Mouse (Mus musculus) CH12.LX (cell line): ENCODE data around the gene Wdcp. TPM values are rescaled to one million over a fixed set of nuclear protein-coding genes. Genes with fewer than 3 reads are reported as not detected.

Experiments
- DNase-seq: peaks from one replicate; pipeline ENCODE4 v3.0.0-alpha.2; 2013; ENCODE audit errors: extremely low read depth
- H3K27ac ChIP-seq: 2 replicates; pipeline ENCODE4 v1.5.1; 2012; ENCODE audit warnings: low read depth, mild to moderate bottlenecking, control low read depth, moderate library complexity; ENCODE audit not compliant: insufficient read depth
- H3K27me3 ChIP-seq: replicated peaks from 2 replicates; pipeline ENCODE3; 2012; ENCODE audit warnings: inconsistent platforms
- H3K36me3 ChIP-seq, 2 experiments: replicated peaks in 1 of 2; 2 replicates each; pipeline versions ENCODE3 to v1.6.1; 2012; ENCODE audit warnings: inconsistent platforms in 1 of 2, low read length in 1 of 2, mild to moderate bottlenecking in 1 of 2, mixed read lengths in 1 of 2, moderate library complexity in 1 of 2; ENCODE audit not compliant: control insufficient read depth in 1 of 2, insufficient read depth in 1 of 2
- H3K4me1 ChIP-seq, 2 experiments: 2 replicates each; pipeline ENCODE4 v1.6.1; 2012; ENCODE audit warnings: inconsistent platforms in 1 of 2, moderate library complexity in 1 of 2; ENCODE audit not compliant: insufficient read depth in 2 of 2, control insufficient read depth in 1 of 2
- H3K4me2 ChIP-seq: 2 replicates; pipeline ENCODE4 v1.6.1; 2012; ENCODE audit warnings: low read depth, mild to moderate bottlenecking, control low read depth; ENCODE audit not compliant: poor library complexity, insufficient read depth, severe bottlenecking
- H3K4me3 ChIP-seq, 3 experiments: fragments of 150-350 bp in 1 of 3; sonication (generic) in 1 of 3; replicated peaks in 1 of 3; 2 replicates each; pipeline versions ENCODE3 to v1.5.1; 2011 to 2012; ENCODE audit warnings: low read depth in 2 of 3, low read length in 2 of 3, mild to moderate bottlenecking in 2 of 3, moderate library complexity in 2 of 3, control low read depth in 1 of 3, improper control_type of control experiment in 1 of 3, inconsistent platforms in 1 of 3, mixed read lengths in 1 of 3; ENCODE audit not compliant: poor library complexity in 1 of 3
- H3K79me2 ChIP-seq: replicated peaks from 2 replicates; pipeline ENCODE4 v1.6.1; 2012; ENCODE audit warnings: mild to moderate bottlenecking, moderate library complexity; ENCODE audit not compliant: control insufficient read depth, poor library complexity, insufficient read depth, severe bottlenecking; ENCODE audit errors: extremely low read depth
- H3K9ac ChIP-seq: 2 replicates; pipeline ENCODE4 v1.6.1; 2012; ENCODE audit warnings: low read depth, mild to moderate bottlenecking, control low read depth, moderate library complexity; ENCODE audit not compliant: insufficient read depth
- H3K9me3 ChIP-seq: replicated peaks from 2 replicates; pipeline ENCODE3; 2012; ENCODE audit warnings: low read length, inconsistent platforms, mixed read lengths
- CHD2 ChIP-seq: IDR thresholded peaks from 2 replicates; pipeline ENCODE4 v1.6.1; 2011; ENCODE audit warnings: low read length, improper control_type of control experiment
- PAX5 ChIP-seq: IDR thresholded peaks from 2 replicates; pipeline ENCODE4 v1.6.1; 2012; ENCODE audit warnings: low read length, inconsistent platforms, mixed read lengths
- POLR2A ChIP-seq: IDR thresholded peaks from 2 replicates; pipeline ENCODE4 v1.6.1; 2011; ENCODE audit warnings: low read depth, mild to moderate bottlenecking, improper control_type of control experiment, low read length
- USF1 ChIP-seq: IDR thresholded peaks from 2 replicates; pipeline ENCODE4 v1.6.1; 2014; ENCODE audit warnings: low read depth, mild to moderate bottlenecking, inconsistent platforms, low read length, improper control_type of control experiment
- ZKSCAN1 ChIP-seq: IDR thresholded peaks from 2 replicates; pipeline ENCODE4 v1.6.1; 2012; ENCODE audit warnings: low read depth, inconsistent platforms, low read length, improper control_type of control experiment, borderline replicate concordance
- dilution Hi-C: fragments of 300-500 bp; cut with MboI; formaldehyde crosslinking; loops from 2 replicates; pipeline ENCODE4 v1.14.3; 2020; ENCODE audit warnings: low sequenced_read_pairs; ENCODE audit not compliant: extremely low pct_unique_long_range_greater_than_20kb, extremely low pct_ligation_motif_present
- in situ Hi-C: fragments of 300-500 bp; cut with MboI; formaldehyde crosslinking; loops from 3 replicates; pipeline ENCODE4 v1.14.3; 2019; ENCODE audit warnings: low sequenced_read_pairs, low pct_ligation_motif_present, low pct_unique_long_range_greater_than_20kb, mixed read lengths
- polyA plus RNA-seq: library from polyadenylated mRNA; unstranded; fragments of >175 nt; gene quantifications from 2 replicates; pipeline ENCODE4 v1.2.1, GENCODE M21; 2012; ENCODE audit warnings: low read depth; ENCODE audit not compliant: insufficient read length
- total RNA-seq, 2 experiments: library from RNA; depleted of rRNA; stranded (reverse); fragments of 300-350 nt in 1 of 2; fragments of >200 nt in 1 of 2; gene quantifications; 2 replicates each; pipeline ENCODE4 v1.2.3; 2012 to 2014

Gene Wdcp
- total and polyA plus RNA-seq, 3 experiments = 8.9 to 31.3 (median 18.9) TPM

- TF ChIP-seq USF1 = no peak
- TF ChIP-seq CHD2 = no peak
- TF ChIP-seq ZKSCAN1 = no peak
- no peak for TF ChIP-seq POLR2A
- no peak for TF ChIP-seq PAX5
- no peak overlapping the region for H3K27ac ChIP-seq
- no peak for DNase-seq
- H3K9me3 ChIP-seq = peaks cover 2% of the 10 kb centered on the region
- peaks cover 3 to 9% of the 10 kb centered on the region in 2 experiments for H3K36me3 ChIP-seq
- H3K4me2 ChIP-seq = peak overlapping the region; percentile 35; the same call in 1 of the 2 replicates
- H3K27me3 ChIP-seq = no peaks in the 10 kb centered on the region
- peaks cover 10% of the 10 kb centered on the region; the same call in 1 of the 2 replicates for H3K79me2 ChIP-seq
- peak overlapping the region in 2 of 3 experiments; percentile 73 to 74 for H3K4me3 ChIP-seq
- in situ Hi-C loops (loop anchor here (25.0 kb wide), 1 partner anchor 1346 kb away; the partner anchor contains the start of gene Dtnb), dilution Hi-C loops (no loop called here)
- H3K4me1 ChIP-seq = peaks cover 0 to 27% of the 10 kb centered on the region in 2 experiments; a peak in 2 of 4 replicates
- H3K9ac ChIP-seq = no peak overlapping the region
Observed at GRCm38 (mm10) chr12:4908391-4908790, 65.3 kb downstream of the Wdcp start.

Other genes starting within 250 kb of the Wdcp start
- gene Fam228a, start 104.9 kb upstream of the Wdcp start, total RNA-seq (2012; rRNA removed) = not detected in 2 replicates
- gene Fam228a, start 104.9 kb upstream of the Wdcp start, total RNA-seq (2014; rRNA removed) = not detected in 2 replicates
- not detected in 2 replicates for gene Fam228a, start 104.9 kb upstream of the Wdcp start, polyA plus RNA-seq
- not detected in 2 replicates for gene Pfn4, start 74.3 kb upstream of the Wdcp start, total RNA-seq (2012; rRNA removed)
- not detected in 2 replicates for gene Pfn4, start 74.3 kb upstream of the Wdcp start, total RNA-seq (2014; rRNA removed)
- gene Pfn4, start 74.3 kb upstream of the Wdcp start, polyA plus RNA-seq = not detected in 2 replicates
- gene Fam228b, start 74.0 kb upstream of the Wdcp start, total RNA-seq (2012; rRNA removed) = 0.13 TPM in 1 of 2 replicates, not detected in the other
- gene Fam228b, start 74.0 kb upstream of the Wdcp start, total RNA-seq (2014; rRNA removed) = not detected in 2 replicates
- not detected in 2 replicates for gene Fam228b, start 74.0 kb upstream of the Wdcp start, polyA plus RNA-seq
- gene Sf3b6, start 25.8 kb upstream of the Wdcp start, total RNA-seq (2012; rRNA removed) = 109 and 135 TPM in 2 replicates
- gene Sf3b6, start 25.8 kb upstream of the Wdcp start, total RNA-seq (2014; rRNA removed) = 346 and 388 TPM in 2 replicates
- 151 and 191 TPM in 2 replicates for gene Sf3b6, start 25.8 kb upstream of the Wdcp start, polyA plus RNA-seq
- gene Fkbp1b, start 1.7 kb upstream of the Wdcp start, total RNA-seq (2012; rRNA removed) = 0.38 and 0.42 TPM in 2 replicates
- not detected in 2 replicates for gene Fkbp1b, start 1.7 kb upstream of the Wdcp start, total RNA-seq (2014; rRNA removed)
- gene Fkbp1b, start 1.7 kb upstream of the Wdcp start, polyA plus RNA-seq = not detected in 2 replicates
- gene Mfsd2b, start 31.1 kb downstream of the Wdcp start, total RNA-seq (2012; rRNA removed) = 0.17 and 0.21 TPM in 2 replicates
- 0.05 TPM in 1 of 2 replicates, not detected in the other for gene Mfsd2b, start 31.1 kb downstream of the Wdcp start, total RNA-seq (2014; rRNA removed)
- gene Mfsd2b, start 31.1 kb downstream of the Wdcp start, polyA plus RNA-seq = 0.35 and 0.49 TPM in 2 replicates
- gene Ubxn2a, start 64.4 kb downstream of the Wdcp start, total RNA-seq (2012; rRNA removed) = 15.2 and 19.5 TPM in 2 replicates
- gene Ubxn2a, start 64.4 kb downstream of the Wdcp start, total RNA-seq (2014; rRNA removed) = 25.4 and 28.5 TPM in 2 replicates
- 20.8 and 23.5 TPM in 2 replicates for gene Ubxn2a, start 64.4 kb downstream of the Wdcp start, polyA plus RNA-seq
- gene Atad2b, start 74.0 kb downstream of the Wdcp start, total RNA-seq (2012; rRNA removed) = 6.5 and 7.3 TPM in 2 replicates
- 6.9 and 7.6 TPM in 2 replicates for gene Atad2b, start 74.0 kb downstream of the Wdcp start, total RNA-seq (2014; rRNA removed)
- 8.6 and 10.3 TPM in 2 replicates for gene Atad2b, start 74.0 kb downstream of the Wdcp start, polyA plus RNA-seq